Mouse (Mus musculus) urinary bladder, adult 18-20 months (tissue): ENCODE measurements at regions not wholly inside any gene's neighbourhood (a gene's known extent, or its start where the extent isn't known, plus 50 kb on each side); places are given as distances from the start of the nearest gene placed in this dataset.
A peak's percentile ranks its signal among the peaks of the same experiment; 100 is the strongest.

Source experiments
- DNase-seq, 2 experiments: peaks; one replicate each; pipeline ENCODE4 v3.0.0; 2022; ENCODE audit warnings: low spot score in 2 of 2, mixed read lengths in 2 of 2

DNA sequence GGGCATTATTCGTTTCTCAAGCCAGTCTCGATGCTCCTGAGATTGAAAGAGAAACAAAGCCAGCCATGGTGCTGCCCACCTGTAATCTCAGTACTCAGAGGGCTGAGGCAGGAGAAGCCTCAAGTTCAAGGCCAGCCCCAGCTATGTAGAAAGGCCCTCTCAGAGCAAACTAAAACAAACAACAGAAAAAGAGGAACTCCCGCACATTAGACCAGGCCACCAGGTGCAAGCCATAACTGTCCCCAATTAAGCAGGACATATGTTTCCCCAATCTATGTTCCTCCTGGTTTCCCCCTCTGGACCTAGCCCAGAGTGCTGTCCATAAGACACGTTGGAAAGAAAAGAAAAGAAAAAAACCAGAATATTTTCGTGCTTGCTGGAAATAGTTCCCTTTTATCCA lies 142.5 kb downstream of the Cdc5l start:
- no peak for DNase-seq

- no peak for DNase-seq
These were observed 147.8 kb downstream of the Cdc5l start for GRCm38 (mm10) chr17:45285621-45286189.

DNA sequence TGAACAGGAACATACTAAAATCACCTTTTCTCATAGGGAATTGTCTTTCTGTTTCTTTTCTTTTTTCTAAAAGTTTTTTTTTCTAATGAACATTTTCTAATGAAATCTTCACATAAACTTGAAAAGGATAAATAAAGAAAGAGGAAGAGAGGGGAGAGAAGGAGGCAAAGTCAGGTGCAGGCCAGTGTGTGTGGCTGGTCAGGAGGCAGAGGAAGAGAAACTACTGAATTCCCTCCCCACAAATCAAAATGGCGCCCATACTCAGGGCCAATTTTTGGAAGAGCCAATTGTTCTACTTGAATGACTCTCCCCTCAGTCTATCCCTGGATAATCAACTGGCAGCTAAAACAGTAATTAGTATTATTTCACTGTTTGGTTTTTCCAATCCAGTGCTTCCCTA lies 152.0 kb downstream of the Cdc5l start:
- DNase-seq: no peak

GRCm38 (mm10) chr17:45279811-45280205 lies 153.7 kb downstream of the Cdc5l start:
- no peak for DNase-seq

- no peak for DNase-seq
These were observed 154.3 kb downstream of the Cdc5l start for GRCm38 (mm10) chr17:45279075-45279810.

DNA sequence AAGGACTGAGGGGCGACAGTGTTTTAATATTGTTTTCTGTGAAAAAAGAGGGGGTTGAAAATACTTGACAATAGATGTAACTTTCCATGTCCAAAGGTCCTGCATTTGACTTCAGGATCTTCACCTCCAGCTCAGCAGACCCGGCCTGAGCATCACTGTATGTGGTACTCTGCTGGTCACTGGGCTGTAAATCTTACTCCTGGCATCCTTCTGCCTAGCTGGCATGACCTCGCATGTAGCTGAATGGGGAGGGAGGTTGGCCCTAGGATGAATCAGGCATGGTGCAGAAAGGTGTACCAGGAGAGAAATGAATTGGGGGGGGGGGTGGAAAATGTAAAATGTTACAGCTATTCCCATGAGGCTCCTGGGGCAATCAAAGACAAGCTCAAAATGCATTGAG lies 156.0 kb downstream of the Cdc5l start:
- DNase-seq: no peak

DNA sequence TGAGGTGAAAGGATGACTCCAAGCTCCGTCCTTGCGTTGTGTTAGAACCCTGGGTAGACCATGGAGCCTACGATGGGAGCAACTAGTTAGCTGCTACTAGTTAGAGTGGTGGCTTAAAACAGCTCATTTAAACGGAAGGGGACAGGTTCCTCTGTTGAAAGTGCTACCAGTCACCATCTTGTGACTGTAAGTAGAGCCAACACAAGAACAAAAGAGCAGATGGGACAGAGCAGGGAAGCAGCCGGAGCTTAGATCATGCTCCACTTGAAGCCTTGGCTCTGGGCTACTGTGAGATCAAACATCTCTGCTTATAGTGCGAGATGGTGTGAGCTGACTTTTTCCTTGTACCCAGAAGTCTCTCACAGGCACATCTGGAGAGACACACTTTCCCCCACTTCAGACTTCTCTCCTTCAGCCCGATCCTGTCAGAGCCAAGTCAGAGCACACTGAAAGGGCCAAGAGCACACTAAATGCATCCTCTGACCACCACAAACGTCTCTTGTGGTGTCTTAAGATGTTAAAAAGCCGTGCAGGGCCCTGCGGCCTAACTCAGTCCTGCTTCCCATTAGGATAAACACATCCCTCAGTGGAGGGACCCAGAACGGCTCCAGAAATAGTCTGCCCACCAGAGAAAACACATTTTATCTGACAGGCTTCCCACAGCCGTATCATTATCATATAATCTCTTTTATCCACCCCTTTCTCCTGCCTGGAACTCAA lies 156.7 kb downstream of the Cdc5l start:
- no peak for DNase-seq

DNA sequence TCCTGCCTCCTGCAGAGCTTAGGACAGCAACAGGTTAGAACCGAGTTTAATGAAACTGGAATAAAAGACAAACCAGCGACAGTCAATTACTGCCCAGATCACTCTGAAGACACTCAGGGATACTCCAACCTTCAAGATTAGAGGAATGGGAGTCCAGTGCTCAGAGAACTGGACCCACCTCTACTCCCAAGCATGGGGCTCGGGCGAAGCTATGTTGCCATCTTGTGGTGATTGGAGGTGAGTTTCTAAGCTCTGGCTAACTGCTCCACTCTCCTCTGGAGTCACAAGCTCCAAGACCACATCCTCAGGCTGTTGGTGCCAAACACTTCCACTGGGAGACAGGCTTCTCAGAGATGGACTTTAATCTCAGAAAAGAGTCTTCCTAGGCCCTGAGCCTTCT lies 158.6 kb downstream of the Cdc5l start:
- no peak for DNase-seq

- DNase-seq: no peak
These were observed 166.8 kb downstream of the Cdc5l start for GRCm38 (mm10) chr17:45266776-45267175.

DNA sequence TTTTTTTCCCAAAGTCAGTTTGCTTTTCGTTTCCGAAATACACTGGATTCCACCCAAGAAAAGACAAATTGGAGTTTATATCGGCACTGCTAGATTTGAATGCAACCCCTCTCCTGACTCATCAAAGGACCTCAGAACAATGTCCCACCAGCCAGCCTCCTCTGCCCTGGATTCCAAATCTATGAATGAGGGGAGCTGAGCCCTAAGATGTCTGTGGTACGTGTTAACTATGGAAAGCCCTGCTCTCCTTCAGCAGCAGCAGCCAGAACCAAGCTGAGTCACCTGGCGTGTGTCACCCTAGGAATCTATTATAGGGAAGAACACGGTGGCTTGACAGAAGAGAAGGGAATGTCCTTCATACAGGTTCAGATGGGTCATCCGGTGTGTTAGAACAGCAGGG lies 167.9 kb downstream of the Cdc5l start:
- DNase-seq: no peak

- DNase-seq: no peak
These were observed 169.1 kb downstream of the Cdc5l start for GRCm38 (mm10) chr17:45264434-45264833.

DNA sequence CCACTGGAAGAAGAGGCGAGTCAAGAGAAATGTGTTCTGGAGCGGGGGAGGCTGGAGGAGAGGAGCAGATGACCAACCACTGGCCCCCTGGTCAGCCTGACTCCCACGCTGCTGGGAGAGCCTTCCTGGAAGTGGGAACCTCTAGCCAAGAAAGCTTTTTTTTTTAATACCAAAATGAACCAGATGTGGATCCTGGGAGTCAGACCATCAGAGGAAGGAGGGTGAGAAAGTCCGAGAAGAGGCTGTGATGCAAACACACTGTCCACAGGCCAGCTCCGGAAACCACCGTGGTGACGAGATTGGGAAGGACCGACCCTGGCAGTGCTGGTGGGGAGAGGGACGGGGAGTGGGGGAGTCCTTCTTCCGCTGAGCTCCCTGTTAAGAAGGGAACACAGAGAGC lies 173.1 kb downstream of the Cdc5l start:
- no peak for DNase-seq

- no peak for DNase-seq
These were observed 175.5 kb downstream of the Cdc5l start for GRCm38 (mm10) chr17:45258007-45258406.

GRCm38 (mm10) chr17:45252593-45253230 lies 180.8 kb downstream of the Cdc5l start:
- DNase-seq: no peak

DNA sequence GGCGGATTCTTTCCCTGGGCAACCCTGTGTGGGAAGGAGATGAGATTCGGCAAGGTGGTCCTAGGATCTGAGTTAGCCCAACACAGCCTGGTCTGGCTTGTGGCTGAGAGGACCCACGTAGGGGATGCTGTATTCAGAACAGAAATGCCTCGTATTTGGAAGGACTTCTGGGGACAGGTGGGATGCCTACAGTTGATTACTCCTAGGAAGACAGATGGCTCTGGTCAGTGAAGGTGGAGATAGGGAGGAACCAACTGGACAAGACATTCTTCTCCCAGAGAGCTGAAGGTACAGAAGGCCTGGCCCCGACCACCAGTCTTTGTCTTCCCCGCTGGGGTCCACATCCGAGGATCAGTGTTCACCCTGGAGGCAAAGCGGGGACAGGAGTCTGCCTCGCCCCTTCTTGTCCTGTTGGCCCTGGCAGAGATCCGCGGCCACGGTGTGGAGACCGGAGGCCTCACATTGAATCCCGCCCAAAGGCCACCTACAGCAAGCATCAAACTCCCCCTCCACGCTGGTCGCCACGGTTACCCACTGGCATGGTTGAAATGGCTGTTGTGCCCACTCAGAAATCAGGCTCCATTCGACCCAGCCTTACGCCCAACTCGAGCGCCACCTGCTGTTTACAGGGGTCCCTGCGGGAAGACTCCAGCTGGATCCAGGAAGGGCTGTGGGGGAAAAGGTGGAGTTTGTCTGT lies 182.4 kb downstream of the Cdc5l start:
- peak; percentile 42 to 62 for DNase-seq

DNA sequence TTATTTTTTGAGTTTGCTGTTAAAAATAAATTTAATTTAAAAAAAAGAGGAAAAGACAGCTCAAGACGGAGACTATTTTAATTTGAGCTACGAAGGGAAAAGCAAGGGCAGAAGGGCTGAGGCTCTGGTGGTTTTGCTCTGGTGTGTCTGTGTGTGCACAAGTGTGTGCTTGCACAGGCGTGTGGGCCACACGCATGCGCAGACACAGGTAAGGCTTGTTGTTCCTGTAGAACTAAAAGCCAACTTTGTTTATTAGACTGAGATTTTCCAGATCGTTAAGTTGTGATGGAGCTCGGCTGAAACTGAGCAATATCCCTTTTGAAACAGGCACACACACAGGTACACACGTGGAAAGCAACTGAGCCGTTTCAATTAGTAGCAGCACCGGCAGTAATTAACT lies 183.1 kb downstream of the Cdc5l start:
- no peak for DNase-seq

DNA sequence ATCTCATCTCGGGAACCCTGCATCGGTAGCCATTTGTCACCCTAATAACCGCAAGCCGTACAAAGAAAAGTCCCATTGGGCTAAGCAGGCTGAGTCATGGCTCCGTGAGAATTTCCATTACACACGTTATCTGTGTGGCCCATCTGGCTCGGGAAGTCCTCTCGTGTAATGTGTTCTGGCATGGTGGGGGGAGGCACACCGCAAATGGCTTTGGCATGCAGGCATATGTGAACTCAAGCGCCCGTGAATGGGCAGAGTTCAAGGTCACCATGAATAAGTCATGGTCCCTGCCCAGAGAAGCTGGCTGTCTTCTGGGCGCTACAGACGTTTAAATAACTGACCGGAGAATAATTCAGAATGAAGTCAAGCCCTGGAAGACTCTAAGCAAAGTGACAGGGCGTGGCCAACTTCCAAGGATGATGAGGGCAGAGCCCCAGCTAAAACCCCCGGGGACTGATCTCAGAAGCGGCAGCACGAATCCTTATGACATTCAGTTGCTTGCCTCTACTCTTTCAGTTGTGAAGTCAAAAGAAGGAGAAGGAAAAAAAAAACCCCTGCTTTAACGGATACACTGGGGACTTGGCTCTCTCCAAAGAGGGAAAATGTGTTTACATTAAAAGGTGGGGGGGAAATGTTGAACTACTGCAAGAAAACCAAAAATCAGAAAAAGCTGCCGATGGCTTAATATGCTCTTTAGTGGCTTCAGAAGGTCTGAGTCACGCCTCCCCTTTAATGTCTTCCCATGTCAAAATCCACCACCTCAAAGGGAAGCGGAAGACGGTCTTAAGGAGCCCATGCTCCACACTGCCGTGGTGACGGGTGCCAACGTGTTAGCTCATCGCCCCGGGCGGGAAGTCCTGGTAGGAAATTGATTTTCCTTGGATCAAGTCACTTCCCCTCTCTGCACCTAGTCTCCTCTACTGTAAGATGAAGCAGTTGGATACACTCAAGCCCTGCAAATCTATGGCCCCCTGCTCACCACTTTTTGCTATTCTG lies 186.1 kb downstream of the Cdc5l start:
- DNase-seq: no peak

- DNase-seq: no peak
These were observed 188.7 kb downstream of the Cdc5l start for GRCm38 (mm10) chr17:45244870-45245269.

DNA sequence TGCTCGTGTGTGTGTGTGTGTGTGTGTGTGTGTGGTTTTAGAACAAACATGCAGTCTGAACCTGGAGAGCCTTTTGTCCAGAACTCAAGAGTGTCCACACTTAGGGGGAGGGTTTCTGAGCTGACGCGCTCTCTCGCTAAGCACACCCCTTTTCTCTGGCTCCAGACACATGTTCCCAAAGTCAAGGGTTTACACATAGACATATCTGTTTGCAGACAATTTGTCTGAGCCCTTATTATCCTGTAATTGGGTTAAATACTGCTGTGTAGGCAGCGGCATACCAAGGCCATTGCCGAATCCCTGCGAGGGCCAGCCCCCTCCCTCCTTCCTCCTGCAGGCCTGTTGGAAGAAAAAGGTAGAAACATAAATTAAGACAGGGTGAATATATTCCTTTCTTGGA lies 190.4 kb downstream of the Cdc5l start:
- no peak for DNase-seq

DNA sequence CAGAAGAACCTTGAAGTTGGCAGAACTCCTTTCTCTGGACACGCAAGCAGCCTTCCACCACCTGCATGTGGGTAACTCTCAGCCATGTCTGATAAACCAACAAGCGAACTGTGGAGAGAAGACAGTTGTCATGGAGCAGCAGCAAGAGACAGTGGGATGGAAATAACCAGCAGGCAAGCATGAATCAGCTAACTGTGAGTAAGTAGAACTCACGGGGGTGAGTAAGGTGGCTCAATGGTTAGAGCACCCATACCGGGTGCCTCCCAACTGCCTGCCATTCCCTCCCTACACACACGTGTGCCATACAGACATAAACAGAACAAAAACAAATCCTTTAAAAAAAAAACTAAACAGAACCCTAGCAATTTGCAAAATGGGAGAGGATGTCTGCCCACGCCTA lies 191.5 kb downstream of the Cdc5l start:
- no peak for DNase-seq
